31 mouse cellular contexts compared by ENCODE assay signal in the genomic region with DNA sequence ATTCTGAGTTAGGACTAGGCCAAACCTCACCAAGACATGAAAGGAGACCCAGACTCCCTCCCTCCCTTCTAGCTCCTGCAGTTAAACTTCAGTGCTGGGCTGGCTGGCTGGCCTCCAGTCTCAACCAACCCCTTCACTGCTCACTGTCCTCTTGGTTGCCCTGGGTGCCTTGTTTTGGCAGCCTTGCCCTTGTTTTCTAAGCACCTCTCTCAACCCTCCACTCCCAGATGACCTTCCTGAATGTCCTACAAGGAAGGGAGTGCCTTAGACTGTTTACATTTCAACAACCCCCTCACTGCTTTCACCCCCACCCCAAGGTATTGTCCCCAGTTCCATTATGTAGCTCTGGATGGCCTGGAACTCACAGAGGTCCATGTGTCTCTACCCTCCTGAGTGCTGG. TPM values are rescaled to one million over a fixed set of nuclear protein-coding genes. Genes with fewer than 3 reads are reported as not detected.
DNase-seq lines count a peak whose midpoint lies in the region; ATAC-seq and TF ChIP-seq lines count a peak whose summit lies in the region.
"Had no signal": no experiment of that assay in that cellular context is flagged by ENCODE, and none has a peak within 500 bp of the region (broad histone marks: within the 10 kb centered on the region; RNA-seq: fewer than 3 reads in every experiment).

No protein-coding gene starts in this region.

- H3K36me3 ChIP-seq in kidney, adult 2 months (ENCODE audit: control insufficient read depth, insufficient read depth, low read length) = no peaks in the 10 kb centered on the region
- H3K36me3 ChIP-seq in forebrain, embryonic 11.5 days (ENCODE audit: control insufficient read depth, insufficient read depth, low read length) = no peaks in the 10 kb centered on the region
- H3K36me3 ChIP-seq: embryonic facial prominence, embryonic 13.5 days; forebrain, embryonic 15.5 days; G1E; hindbrain, embryonic 15.5 days; intestine, embryonic 15.5 days; limb, embryonic 12.5 days; midbrain, embryonic 12.5 days had no signal

- H3K9ac ChIP-seq in forebrain, embryonic 11.5 days (ENCODE audit: low read length) = no peak overlapping the region
- H3K9ac ChIP-seq: embryonic facial prominence, embryonic 13.5 days; forebrain, embryonic 15.5 days; hindbrain, embryonic 15.5 days; intestine, embryonic 15.5 days; limb, embryonic 12.5 days; liver, postnatal 0 days; midbrain, embryonic 12.5 days had no signal

- H3K4me1 ChIP-seq in kidney, adult 2 months (ENCODE audit: control insufficient read depth, insufficient read depth, low read length) = peaks cover 8% of the 10 kb centered on the region
- peaks cover 4% of the 10 kb centered on the region; the same call in 1 of the 2 replicates for H3K4me1 ChIP-seq in forebrain, embryonic 11.5 days (replicated peaks; ENCODE audit: control insufficient read depth, insufficient read depth, low read length)
- H3K4me1 ChIP-seq: embryonic facial prominence, embryonic 13.5 days; forebrain, embryonic 15.5 days; hindbrain, embryonic 15.5 days; intestine, embryonic 15.5 days had no signal

- ATAC-seq in frontal cortex, adult (ENCODE audit: low TSS enrichment) = no peak
- no peak for ATAC-seq in forebrain, embryonic 11.5 days (replicated peaks; ENCODE audit: low FRiP score)
- ATAC-seq: forebrain, embryonic 15.5 days; intestine, embryonic 15.5 days; liver, postnatal 0 days had no signal

- no peak for TF ChIP-seq CTCF in gastrocnemius, adult 2 months (IDR thresholded peaks at IDR 0.05)
- TF ChIP-seq CTCF in kidney, adult 2 months (conservative IDR thresholded peaks at IDR 0.05; ENCODE audit: insufficient read depth, insufficient read length, low read depth, low read length) = no peak

- H3K9me3 ChIP-seq in forebrain, embryonic 11.5 days (ENCODE audit: control insufficient read depth, low read length) = no peaks in the 10 kb centered on the region
- H3K9me3 ChIP-seq: embryonic facial prominence, embryonic 13.5 days; forebrain, embryonic 15.5 days; G1E; hindbrain, embryonic 15.5 days; intestine, embryonic 15.5 days; limb, embryonic 12.5 days; midbrain, embryonic 12.5 days had no signal

- no peak for TF ChIP-seq POLR2A in kidney, adult 2 months (IDR thresholded peaks at IDR 0.05; ENCODE audit: low read depth, low read length)

- DNase-seq in gastrocnemius, adult 2 months = no peak
- DNase-seq in gastrocnemius, postnatal 36 days = no peak
- peak; percentile 78 for DNase-seq in ES-CJ7 (ENCODE audit: low read depth, low spot score)
- DNase-seq in kidney, adult 2 months = peak; percentile 57
- peak; percentile 32 for DNase-seq in kidney, postnatal 10 days
- DNase-seq in forebrain, embryonic 11.5 days (ENCODE audit: low spot score) = no peak
- no peak for DNase-seq in spleen, adult 12 weeks (ENCODE audit: low spot score)
- DNase-seq: adrenal gland, postnatal 10 days; cerebellum, adult 2 months; cerebellum, postnatal 36 days; embryo, embryonic 11 days; gastrocnemius, postnatal 14 days; heart, postnatal 4 days; liver, postnatal 0 days; lung, postnatal 14 days; thymus, adult 18-20 months; thymus, postnatal 36 days had no signal

- H3K4me2 ChIP-seq in forebrain, embryonic 11.5 days (ENCODE audit: low read depth, low read length, severe bottlenecking) = no peak overlapping the region
- H3K4me2 ChIP-seq: embryonic facial prominence, embryonic 13.5 days; forebrain, embryonic 15.5 days; hindbrain, embryonic 15.5 days; intestine, embryonic 15.5 days; limb, embryonic 12.5 days; liver, embryonic 11.5 days; midbrain, embryonic 12.5 days had no signal

- H3K27me3 ChIP-seq in kidney, adult 2 months (replicated peaks; ENCODE audit: control insufficient read depth, insufficient read depth, low read length) = no peaks in the 10 kb centered on the region
- no peaks in the 10 kb centered on the region for H3K27me3 ChIP-seq in forebrain, embryonic 11.5 days (ENCODE audit: control insufficient read depth, insufficient read depth, low read length)
- H3K27me3 ChIP-seq: embryonic facial prominence, embryonic 13.5 days; forebrain, embryonic 15.5 days; hindbrain, embryonic 15.5 days; intestine, embryonic 15.5 days; limb, embryonic 12.5 days; midbrain, embryonic 12.5 days had no signal

- peak overlapping the region; percentile 62 for H3K27ac ChIP-seq in gastrocnemius, adult 2 months
- peak overlapping the region; percentile 49; the same call in 1 of the 2 replicates for H3K27ac ChIP-seq in kidney, adult 2 months (ENCODE audit: insufficient read depth, low read depth, low read length)
- no peak overlapping the region for H3K27ac ChIP-seq in forebrain, embryonic 11.5 days (ENCODE audit: low read depth, low read length)
- H3K27ac ChIP-seq: embryonic facial prominence, embryonic 13.5 days; forebrain, embryonic 15.5 days; hindbrain, embryonic 15.5 days; intestine, embryonic 15.5 days; limb, embryonic 12.5 days; midbrain, embryonic 12.5 days had no signal

- intact Hi-C loops in gastrocnemius, adult 2 months (cut with DNase I) = no loop called here
- intact Hi-C loops in gastrocnemius, postnatal 36 days (cut with DNase I) = no loop called here

- H3K4me3 ChIP-seq in gastrocnemius, adult 2 months = no peak overlapping the region
- H3K4me3 ChIP-seq in kidney, adult 2 months (ENCODE audit: insufficient read depth, low read depth, low read length) = no peak overlapping the region
- H3K4me3 ChIP-seq in forebrain, embryonic 11.5 days (ENCODE audit: low read depth, low read length) = no peak overlapping the region
- H3K4me3 ChIP-seq: embryonic facial prominence, embryonic 13.5 days; forebrain, embryonic 15.5 days; hindbrain, embryonic 15.5 days; intestine, embryonic 15.5 days; limb, embryonic 12.5 days; midbrain, embryonic 12.5 days had no signal

RNA-seq across cellular contexts. Expression of gene Pnp2, which starts 23.8 kb away (rescaled TPM):
- under 1 TPM in 1 of 2 experiments, not detected in 1; 0.47 TPM for total RNA-seq in gastrocnemius, adult 2 months (2021)
- under 1 TPM in 1 of 2 experiments, not detected in 1; 0.41 TPM for total RNA-seq in gastrocnemius, postnatal 36 days (2021)
- 0.54 and 0.56 TPM in 2 replicates for polyA plus RNA-seq in kidney, adult 2 months (2012; rRNA removed)
- polyA plus RNA-seq in forebrain, embryonic 11.5 days (2014; fragmentation: Nextera tagmentation; extraction: Ambion mirVana) = 0.24 and 0.39 TPM in 2 replicates
- polyA plus RNA-seq: G1E had no signal

RNA-seq across cellular contexts. Expression of gene Rnase10, which starts 27.9 kb away (rescaled TPM):
- not detected for total RNA-seq in gastrocnemius, adult 2 months (2021)
- not detected for total RNA-seq in gastrocnemius, postnatal 36 days (2021)
- not detected in 2 replicates for polyA plus RNA-seq in kidney, adult 2 months (2012; rRNA removed)
- polyA plus RNA-seq in forebrain, embryonic 11.5 days (2014; fragmentation: Nextera tagmentation; extraction: Ambion mirVana) = not detected in 2 replicates
- total RNA-seq: gastrocnemius, postnatal 14 days; layer of hippocampus, postnatal 25 days; monocyte, adult 5-6 weeks; neutrophil, adult 5-6 weeks had no signal
- polyA plus RNA-seq: cerebellum, adult 2 months; forebrain, embryonic 15.5 days; G1E; hindbrain, embryonic 15.5 days; limb, embryonic 12.5 days; liver, embryonic 11.5 days; liver, postnatal 0 days; midbrain, embryonic 12.5 days had no signal

RNA-seq across cellular contexts. Expression of gene Gm49342, which starts 35.3 kb away (rescaled TPM):
- 1 to 10 TPM; 2.9 to 7.8 TPM for total RNA-seq in gastrocnemius, adult 2 months (2021)
- 1 to 10 TPM; 2.4 to 5.2 TPM for total RNA-seq in gastrocnemius, postnatal 36 days (2021)
- polyA plus RNA-seq in kidney, adult 2 months (2012; rRNA removed) = 42.3 and 52.8 TPM in 2 replicates
- polyA plus RNA-seq in forebrain, embryonic 11.5 days (2014; fragmentation: Nextera tagmentation; extraction: Ambion mirVana) = not detected in 2 replicates
- total RNA-seq: G1E; neutrophil, adult 5-6 weeks had no signal
- polyA plus RNA-seq: embryonic facial prominence, embryonic 13.5 days; forebrain, embryonic 15.5 days; heart, embryonic 16.5 days; hindbrain, embryonic 15.5 days; intestine, embryonic 15.5 days; limb, embryonic 12.5 days; liver, embryonic 11.5 days; liver, postnatal 0 days; midbrain, embryonic 12.5 days; stomach, embryonic 16.5 days had no signal

RNA-seq across cellular contexts. Expression of gene Pnp, which starts 48.7 kb away (rescaled TPM):
- total RNA-seq in gastrocnemius, adult 2 months (2021) = 1 to 10 TPM; 3.6 to 5.9 TPM
- total RNA-seq in gastrocnemius, postnatal 36 days (2021) = 1 to 10 TPM; 3.9 to 4.3 TPM
- 79.2 and 91.3 TPM in 2 replicates for polyA plus RNA-seq in kidney, adult 2 months (2012; rRNA removed)
- polyA plus RNA-seq in forebrain, embryonic 11.5 days (2014; fragmentation: Nextera tagmentation; extraction: Ambion mirVana) = 64.9 and 69.6 TPM in 2 replicates

RNA-seq across cellular contexts. Expression of gene Pip4p1, which starts 49.0 kb away (rescaled TPM):
- 10 to 100 TPM; 16.2 to 16.6 TPM for total RNA-seq in gastrocnemius, adult 2 months (2021)
- total RNA-seq in gastrocnemius, postnatal 36 days (2021) = 10 to 100 TPM; 12.4 to 15.4 TPM
- 68.1 and 79.3 TPM in 2 replicates for polyA plus RNA-seq in kidney, adult 2 months (2012; rRNA removed)
- polyA plus RNA-seq in forebrain, embryonic 11.5 days (2014; fragmentation: Nextera tagmentation; extraction: Ambion mirVana) = 54.4 and 67.3 TPM in 2 replicates

Comparison
In these comparisons a context has a peak if more than half of its experiments do, and no peak if none do; other contexts are left out.
1. DNase-seq: peak in ES-CJ7 (single experiment), kidney, adult 2 months (single experiment) and kidney, postnatal 10 days (single experiment); none in gastrocnemius, adult 2 months (single experiment), gastrocnemius, postnatal 36 days (0 of 2), forebrain, embryonic 11.5 days (single experiment) and spleen, adult 12 weeks (single experiment).